Mouse (Mus musculus): ENCODE data around the gene Kiss1. TPM values are rescaled to one million over a fixed set of nuclear protein-coding genes. Genes with fewer than 3 reads are reported as not detected.

The Kiss1 gene
- polyA plus RNA-seq, 1 experiment from 2014 or later: 6.6 TPM

- Histone ChIP-seq H3K9me3 (ENCODE audit: low read depth, low read length) (no peaks in the 10 kb centered on the region), H3K4me1 (ENCODE audit: insufficient read depth) (0 out of 2 replicates have a peak, but pooled peaks cover 5% of the 10 kb centered on the region), H3K4me3 (ENCODE audit: low read depth, low read length) (no peak overlapping the region), H3K4me2 (peak overlapping the region; percentile 10; the same call in 1 of the 2 replicates), H3K27me3 (ENCODE audit: insufficient read depth, low read length) (peaks cover 15% of the 10 kb centered on the region; the same call in 1 of the 2 replicates), H3K9ac (no peak overlapping the region), H3K36me3 (ENCODE audit: insufficient read depth) (no peaks in the 10 kb centered on the region), H3K27ac (ENCODE audit: low read depth) (no peak overlapping the region)
- WGBS: 27% methylated on average over 10 of the region's 10 CpGs
- no peak for TF ChIP-seq CTCF (IDR thresholded peaks at IDR 0.05; ENCODE audit: low read depth)
- ATAC-seq (ENCODE audit: insufficient read depth): no peak
- no peak for DNase-seq
Measured at GRCm38 (mm10) chr1:133366951-133367605, 45.4 kb downstream of the Kiss1 start.

GRCm38 (mm10) chr1:133367606-133368488 lies 46.2 kb downstream of the Kiss1 start:
- 7% methylated on average over 11 of the region's 11 CpGs for WGBS
- no peak overlapping the region for H3K27ac ChIP-seq (ENCODE audit: low read depth)
- H3K36me3 ChIP-seq (ENCODE audit: insufficient read depth): no peaks in the 10 kb centered on the region
- H3K4me1 ChIP-seq (ENCODE audit: insufficient read depth): 0 out of 2 replicates have a peak, but pooled peaks cover 5% of the 10 kb centered on the region
- peaks cover 15% of the 10 kb centered on the region; the same call in 1 of the 2 replicates for H3K27me3 ChIP-seq (ENCODE audit: insufficient read depth, low read length)
- peak overlapping the region; percentile 10; the same call in 1 of the 2 replicates for H3K4me2 ChIP-seq
- DNase-seq: no peak
- ATAC-seq (ENCODE audit: insufficient read depth): no peak
- no peak for TF ChIP-seq CTCF (IDR thresholded peaks at IDR 0.05; ENCODE audit: low read depth)
- H3K9me3 ChIP-seq (ENCODE audit: low read depth, low read length): no peaks in the 10 kb centered on the region
- H3K9ac ChIP-seq: no peak overlapping the region
- no peak overlapping the region for H3K4me3 ChIP-seq (ENCODE audit: low read depth, low read length)

DNA sequence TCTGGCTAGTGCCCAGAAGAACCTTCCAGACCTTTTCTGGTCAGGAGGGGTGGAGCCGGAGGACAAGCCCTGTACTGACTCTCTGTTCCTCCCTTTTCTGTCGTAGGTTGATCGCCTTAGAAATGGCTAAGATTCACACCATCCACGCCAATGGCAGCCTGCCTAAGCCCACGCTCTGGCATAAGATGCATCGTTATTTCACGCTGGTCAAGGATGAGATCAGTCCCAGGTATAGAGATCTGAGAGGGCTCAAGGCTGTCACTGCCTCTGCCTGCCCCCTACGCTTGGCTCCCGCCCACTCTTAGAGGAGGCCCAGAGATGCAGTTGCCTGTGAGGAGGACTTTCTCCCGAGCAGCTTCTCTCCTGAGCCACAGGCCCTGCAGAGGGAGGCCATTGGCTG lies 47.0 kb downstream of the Kiss1 start:
- H3K4me3 ChIP-seq (ENCODE audit: low read depth, low read length): no peak overlapping the region
- no peak overlapping the region for H3K9ac ChIP-seq
- WGBS: 61% methylated on average over 10 of the region's 10 CpGs
- no peak for TF ChIP-seq CTCF (IDR thresholded peaks at IDR 0.05; ENCODE audit: low read depth)
- DNase-seq (no peak), ATAC-seq (ENCODE audit: insufficient read depth) (no peak)
- H3K36me3 ChIP-seq (ENCODE audit: insufficient read depth): no peaks in the 10 kb centered on the region
- H3K4me1 ChIP-seq (ENCODE audit: insufficient read depth): 0 out of 2 replicates have a peak, but pooled peaks cover 5% of the 10 kb centered on the region
- peaks cover 15% of the 10 kb centered on the region; the same call in 1 of the 2 replicates for H3K27me3 ChIP-seq (ENCODE audit: insufficient read depth, low read length)
- no peak overlapping the region for H3K4me2 ChIP-seq
- no peaks in the 10 kb centered on the region for H3K9me3 ChIP-seq (ENCODE audit: low read depth, low read length)
- no peak overlapping the region for H3K27ac ChIP-seq (ENCODE audit: low read depth)

DNA sequence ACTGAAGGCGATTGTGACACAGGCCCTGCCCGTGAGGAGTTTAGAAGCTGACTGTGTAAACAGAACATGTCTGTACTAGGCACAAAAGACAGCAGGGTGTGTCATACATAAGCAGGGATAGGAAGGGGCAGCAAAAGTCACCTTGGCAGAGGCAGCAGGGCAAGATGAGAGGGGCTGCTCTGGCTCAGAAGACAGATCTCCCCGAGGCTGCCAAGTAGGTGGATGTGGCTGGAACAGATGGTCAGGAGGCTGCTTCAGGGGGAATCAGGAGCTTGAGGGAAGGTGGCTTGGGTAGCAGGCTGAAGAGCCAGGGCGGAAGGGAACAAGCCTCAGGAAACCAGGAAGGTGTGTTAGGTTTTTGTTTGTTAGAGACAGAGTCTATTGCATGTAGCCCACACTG lies 48.7 kb downstream of the Kiss1 start:
- 47% methylated on average over 4 of the region's 4 CpGs for WGBS
- H3K4me3 ChIP-seq (ENCODE audit: low read depth, low read length): no peak overlapping the region
- no peaks in the 10 kb centered on the region for H3K9me3 ChIP-seq (ENCODE audit: low read depth, low read length)
- ATAC-seq (ENCODE audit: insufficient read depth): no peak
- TF ChIP-seq CTCF (IDR thresholded peaks at IDR 0.05; ENCODE audit: low read depth): no peak
- H3K27me3 ChIP-seq (ENCODE audit: insufficient read depth, low read length): 0 out of 2 replicates have a peak, but pooled peaks cover 3% of the 10 kb centered on the region
- no peak for DNase-seq
- H3K9ac ChIP-seq: no peak overlapping the region
- no peak overlapping the region for H3K27ac ChIP-seq (ENCODE audit: low read depth)
- no peaks in the 10 kb centered on the region for H3K36me3 ChIP-seq (ENCODE audit: insufficient read depth)
- 0 out of 2 replicates have a peak, but pooled peaks cover 5% of the 10 kb centered on the region for H3K4me1 ChIP-seq (ENCODE audit: insufficient read depth)
- no peak overlapping the region for H3K4me2 ChIP-seq

DNA sequence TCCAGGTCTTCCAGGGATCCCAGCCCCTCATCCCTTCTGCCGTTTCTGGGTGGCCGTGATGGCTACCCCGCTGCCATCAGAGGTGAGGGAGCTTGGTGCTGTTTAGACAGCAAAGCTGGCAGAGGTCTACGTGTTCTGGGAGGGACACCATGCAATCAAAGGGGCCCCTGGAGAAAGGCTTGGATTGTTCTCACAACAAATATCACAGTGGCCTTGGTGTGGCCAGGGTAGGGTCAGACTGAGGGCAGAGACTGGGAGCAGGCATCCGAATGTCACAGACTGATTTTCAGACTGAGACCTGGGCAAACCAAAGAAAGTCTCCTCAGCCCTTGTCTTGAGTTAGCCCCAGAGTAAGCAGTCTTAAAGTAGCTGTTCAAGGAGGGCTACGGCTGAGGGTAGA lies 49.8 kb downstream of the Kiss1 start:
- no peak overlapping the region for H3K4me2 ChIP-seq
- 73% methylated on average over 6 of the region's 6 CpGs for WGBS
- H3K27me3 ChIP-seq (ENCODE audit: insufficient read depth, low read length): no peaks in the 10 kb centered on the region
- 0 out of 2 replicates have a peak, but pooled peaks cover 5% of the 10 kb centered on the region for H3K4me1 ChIP-seq (ENCODE audit: insufficient read depth)
- ATAC-seq (ENCODE audit: insufficient read depth) (no peak), DNase-seq (no peak)
- H3K27ac ChIP-seq (ENCODE audit: low read depth): no peak overlapping the region
- no peak overlapping the region for H3K9ac ChIP-seq
- no peaks in the 10 kb centered on the region for H3K36me3 ChIP-seq (ENCODE audit: insufficient read depth)
- no peaks in the 10 kb centered on the region for H3K9me3 ChIP-seq (ENCODE audit: low read depth, low read length)
- TF ChIP-seq CTCF (IDR thresholded peaks at IDR 0.05; ENCODE audit: low read depth): no peak
- no peak overlapping the region for H3K4me3 ChIP-seq (ENCODE audit: low read depth, low read length)

DNA sequence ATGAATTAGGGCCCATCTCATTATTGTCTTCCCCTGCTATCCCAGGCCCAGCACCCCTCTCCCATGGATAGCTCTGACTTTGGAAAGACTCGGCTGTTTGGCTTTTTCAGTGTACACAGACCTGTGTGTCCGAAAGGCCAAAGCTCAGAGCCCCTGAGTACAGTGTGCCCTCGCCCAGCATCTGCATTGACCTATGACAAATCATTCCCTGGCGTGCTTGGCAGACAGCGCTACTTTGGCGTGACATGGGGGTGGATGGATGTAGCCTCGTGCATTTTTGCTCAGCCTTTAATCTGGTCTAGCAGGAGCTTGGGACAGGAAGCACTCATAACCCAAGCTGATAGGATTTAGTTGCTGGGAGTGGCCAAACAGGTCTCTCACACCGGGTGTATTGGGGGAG lies 50.4 kb downstream of the Kiss1 start:
- 44% methylated on average over 8 of the region's 8 CpGs for WGBS
- no peak overlapping the region for H3K4me3 ChIP-seq (ENCODE audit: low read depth, low read length)
- no peaks in the 10 kb centered on the region for H3K36me3 ChIP-seq (ENCODE audit: insufficient read depth)
- DNase-seq: no peak
- TF ChIP-seq CTCF (IDR thresholded peaks at IDR 0.05; ENCODE audit: low read depth): no peak
- 0 out of 2 replicates have a peak, but pooled peaks cover 5% of the 10 kb centered on the region for H3K4me1 ChIP-seq (ENCODE audit: insufficient read depth)
- no peak overlapping the region for H3K4me2 ChIP-seq
- H3K27ac ChIP-seq (ENCODE audit: low read depth): no peak overlapping the region
- no peak overlapping the region for H3K9ac ChIP-seq
- no peaks in the 10 kb centered on the region for H3K9me3 ChIP-seq (ENCODE audit: low read depth, low read length)
- no peak for ATAC-seq (ENCODE audit: insufficient read depth)
- H3K27me3 ChIP-seq (ENCODE audit: insufficient read depth, low read length): no peaks in the 10 kb centered on the region

All from lung, embryonic 14.5 days (tissue).